Mouse (Mus musculus) megakaryocyte, embryonic 14.5 days (primary cell): ENCODE measurements around the gene Serpina3k.
"Not testable (repeated sequence)": the region's sequence is repeated elsewhere in the genome, so short reads cannot be mapped to it uniquely, and the experiment has no call there.

Experiments
- FLI1 ChIP-seq: IDR thresholded peaks from 2 replicates; pipeline ENCODE4 v1.6.1; 2012; ENCODE audit warnings: low read length, inconsistent platforms, mixed read lengths
- GATA1 ChIP-seq: IDR thresholded peaks from 3 replicates; pipeline ENCODE4 v1.6.1; 2012; ENCODE audit warnings: mixed read lengths, low read length, inconsistent platforms, borderline replicate concordance

DNA sequence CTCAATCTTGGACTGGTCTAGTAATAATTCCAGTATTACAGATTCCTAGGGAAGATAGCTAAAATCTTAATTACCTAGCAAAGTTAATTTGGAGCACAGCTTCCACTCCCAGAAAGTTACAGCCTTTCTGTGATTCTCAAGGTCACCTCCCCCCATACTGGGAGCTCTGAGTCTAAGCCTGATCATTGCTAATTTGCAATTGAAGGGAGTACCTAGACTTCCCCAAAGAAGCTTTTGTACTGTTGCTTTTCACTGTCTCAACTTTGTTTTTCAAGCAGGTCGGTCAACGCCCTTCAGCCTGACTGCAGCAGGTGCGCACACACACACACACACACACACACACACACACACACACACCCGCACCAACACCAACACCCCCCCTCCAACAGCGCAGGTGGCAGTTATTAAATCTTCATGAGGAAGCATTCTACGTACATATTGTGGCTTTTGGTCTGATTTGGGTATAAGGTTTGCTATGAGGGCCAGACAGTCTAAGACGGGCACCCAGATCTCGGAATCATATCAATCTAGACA is 42.9 kb downstream of the Serpina3k start:
- not testable (repeated sequence) for TF ChIP-seq GATA1, FLI1
